Mouse (Mus musculus): ENCODE data around the gene Scyl3. TPM values are rescaled to one million over a fixed set of nuclear protein-coding genes. Genes with fewer than 3 reads are reported as not detected.

The Scyl3 gene
- 4.5 and 5.8 TPM in 2 replicates for polyA plus RNA-seq (2012; ENCODE audit: low replicate concordance)

GRCm38 (mm10) chr1:163928846-163929245, at the start of gene Scyl3:
Gene Scyl3 (plus strand): TSS chr1:163929100.

GRCm38 (mm10) chr1:163994721-163995608, 66.1 kb downstream of the Scyl3 start, which contains the start of the genes BC055324 and Mettl18:
Gene BC055324 (minus strand): TSS chr1:163994796.
Gene Mettl18 (plus strand): TSS chr1:163994889.

Other genes with a start within 250 kb of the Scyl3 start
- not detected in 2 replicates for gene Mettl11b, start 203.9 kb upstream of the Scyl3 start, polyA plus RNA-seq (2012; ENCODE audit: low replicate concordance)
- gene Kifap3, start 149.5 kb upstream of the Scyl3 start, polyA plus RNA-seq (2012; ENCODE audit: low replicate concordance), result 0.50 and 1.8 TPM in 2 replicates
- 0.43 and 1.4 TPM in 2 replicates for gene BC055324, start 65.7 kb downstream of the Scyl3 start, polyA plus RNA-seq (2012; ENCODE audit: low replicate concordance)
- 0.16 TPM in 1 of 2 replicates, not detected in the other for gene Mettl18, start 65.8 kb downstream of the Scyl3 start, polyA plus RNA-seq (2012; ENCODE audit: low replicate concordance)
- gene Sele, start 119.1 kb downstream of the Scyl3 start, polyA plus RNA-seq (2012; ENCODE audit: low replicate concordance), result 0.11 TPM in 1 of 2 replicates, not detected in the other
- 5.5 and 17.7 TPM in 2 replicates for gene Sell, start 132.9 kb downstream of the Scyl3 start, polyA plus RNA-seq (2012; ENCODE audit: low replicate concordance)
- 0.12 and 2.5 TPM in 2 replicates for gene Selp, start 186.2 kb downstream of the Scyl3 start, polyA plus RNA-seq (2012; ENCODE audit: low replicate concordance)
- gene F5, start 222.7 kb downstream of the Scyl3 start, polyA plus RNA-seq (2012; ENCODE audit: low replicate concordance), result 0.03 and 0.10 TPM in 2 replicates